Comparison of ENCODE assay signal across 8 mouse cellular contexts in the genomic region with DNA sequence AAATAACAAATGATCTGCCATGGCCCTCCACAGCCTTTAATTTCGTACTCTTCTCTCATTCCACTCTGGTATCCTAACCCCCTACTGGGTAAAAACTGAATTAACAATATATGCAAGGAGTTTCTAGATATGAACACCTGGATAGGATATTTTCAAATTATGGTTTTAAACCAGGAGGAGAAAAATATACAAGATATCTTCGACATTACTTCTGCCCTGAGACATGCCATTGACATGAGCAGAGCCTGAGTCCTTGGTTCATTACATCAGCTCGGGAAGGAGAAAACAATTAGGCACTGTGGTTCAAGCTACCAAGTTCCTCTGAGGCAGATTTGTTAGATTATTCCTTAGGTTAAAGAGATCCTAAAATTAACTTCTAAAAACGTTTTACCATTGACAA. TPM values are rescaled to one million over a fixed set of nuclear protein-coding genes. Genes with fewer than 3 reads are reported as not detected.
DNase-seq lines count a peak whose midpoint lies in the region; ATAC-seq and TF ChIP-seq lines count a peak whose summit lies in the region.

No protein-coding gene starts in this region.

- H3K9ac ChIP-seq in lung, postnatal 0 days (replicated peaks; ENCODE audit: low read depth), result peak overlapping the region; percentile 84
- H3K9ac ChIP-seq in intestine, postnatal 0 days (ENCODE audit: low read depth, low read length), result peak overlapping the region; percentile 93

- peaks cover 14% of the 10 kb centered on the region; the same call in 1 of the 2 replicates for H3K4me1 ChIP-seq in lung, postnatal 0 days (ENCODE audit: insufficient read depth, low read depth, low read length)
- peaks cover 17% of the 10 kb centered on the region for H3K4me1 ChIP-seq in embryonic facial prominence, embryonic 10.5 days
- peaks cover 15% of the 10 kb centered on the region; the same call in 1 of the 2 replicates for H3K4me1 ChIP-seq in intestine, postnatal 0 days (replicated peaks; ENCODE audit: control insufficient read depth, insufficient read depth, low read length)

- H3K4me2 ChIP-seq in lung, postnatal 0 days (replicated peaks; ENCODE audit: low read depth, low read length), result peak overlapping the region; percentile 69
- H3K4me2 ChIP-seq in intestine, postnatal 0 days (replicated peaks; ENCODE audit: low read depth), result peak overlapping the region; percentile 63

- H3K4me3 ChIP-seq in lung, postnatal 0 days (ENCODE audit: low read depth, low read length), result peak overlapping the region; percentile 84
- H3K4me3 ChIP-seq in embryonic facial prominence, embryonic 10.5 days, result peak overlapping the region; percentile 99
- H3K4me3 ChIP-seq in intestine, postnatal 0 days (ENCODE audit: low read depth, low read length), result peak overlapping the region; percentile 72

- H3K36me3 ChIP-seq in lung, postnatal 0 days (ENCODE audit: insufficient read depth, low read length), result no peaks in the 10 kb centered on the region
- H3K36me3 ChIP-seq in embryonic facial prominence, embryonic 10.5 days (replicated peaks), result peaks cover 25% of the 10 kb centered on the region
- H3K36me3 ChIP-seq in intestine, postnatal 0 days (ENCODE audit: control insufficient read depth, insufficient read depth), result peaks cover 8% of the 10 kb centered on the region; the same call in 1 of the 2 replicates

- no peak; the same call in none of the 2 replicates for TF ChIP-seq CTCF in lung, postnatal 0 days (IDR thresholded peaks at IDR 0.05)
- TF ChIP-seq CTCF in intestine, postnatal 0 days (IDR thresholded peaks at IDR 0.05; ENCODE audit: low read depth), result peak; percentile 41

- no peaks in the 10 kb centered on the region for H3K9me3 ChIP-seq in lung, postnatal 0 days (ENCODE audit: low read length)
- H3K9me3 ChIP-seq in embryonic facial prominence, embryonic 10.5 days, result no peaks in the 10 kb centered on the region
- H3K9me3 ChIP-seq in intestine, postnatal 0 days (ENCODE audit: control insufficient read depth), result no peaks in the 10 kb centered on the region

- no peak for ATAC-seq in lung, postnatal 0 days
- no peak for ATAC-seq in intestine, postnatal 0 days
- ATAC-seq in granulocyte monocyte progenitor cell, adult 5-6 weeks (replicated peaks; ENCODE audit: poor library complexity, severe bottlenecking), result no peak

- WGBS in lung, postnatal 0 days, result 3% methylated on average over 4 of the region's 4 CpGs
- 17% methylated on average over 4 of the region's 4 CpGs for WGBS in embryonic facial prominence, embryonic 10.5 days
- 1% methylated on average over 4 of the region's 4 CpGs for WGBS in intestine, postnatal 0 days

- no peaks in the 10 kb centered on the region for H3K27me3 ChIP-seq in lung, postnatal 0 days (replicated peaks; ENCODE audit: insufficient read depth, low read length)
- no peaks in the 10 kb centered on the region for H3K27me3 ChIP-seq in embryonic facial prominence, embryonic 10.5 days (replicated peaks; ENCODE audit: low read depth, poor library complexity, severe bottlenecking)
- no peaks in the 10 kb centered on the region for H3K27me3 ChIP-seq in intestine, postnatal 0 days (replicated peaks; ENCODE audit: control insufficient read depth, insufficient read depth, low read length)

- no peak for TF ChIP-seq EP300 in lung, postnatal 0 days (IDR thresholded peaks at IDR 0.05)

- DNase-seq in lung, postnatal 0 days (ENCODE audit: low spot score), result peak; percentile 49
- DNase-seq in lung, postnatal 14 days, result no peak
- DNase-seq in embryonic facial prominence, embryonic 10.5 days (ENCODE audit: low spot score), result no peak
- DNase-seq in retina, postnatal 1 day, result peak; percentile 34
- DNase-seq in spleen, postnatal 10 days (ENCODE audit: low spot score in 2 of 2), result no peak
- DNase-seq in thymus, postnatal 14 days, result no peak

- H3K27ac ChIP-seq in lung, postnatal 0 days (ENCODE audit: low read length), result peak overlapping the region; percentile 99
- H3K27ac ChIP-seq in embryonic facial prominence, embryonic 10.5 days (replicated peaks), result peak overlapping the region; percentile 97
- H3K27ac ChIP-seq in intestine, postnatal 0 days (ENCODE audit: low read depth, low read length), result peak overlapping the region; percentile 98

RNA-seq across cellular contexts. Expression of a gene that starts 0.9 kb away (rescaled TPM):
- 96.7 and 106 TPM in 2 replicates for polyA plus RNA-seq in lung, postnatal 0 days (2015; fragmentation: Nextera tagmentation; extraction: Ambion mirVana)
- 21.9 and 22.1 TPM in 2 replicates for polyA plus RNA-seq in embryonic facial prominence, embryonic 10.5 days (2016; fragmentation: Nextera tagmentation; extraction: Ambion mirVana)
- 61.3 and 68.5 TPM in 2 replicates for polyA plus RNA-seq in intestine, postnatal 0 days (2015; fragmentation: Nextera tagmentation; extraction: Ambion mirVana)
- total RNA-seq in granulocyte monocyte progenitor cell, adult 5-6 weeks (2014; fragmentation: Nextera tagmentation), result 505 and 572 TPM in 2 replicates
- 503 and 505 TPM in 2 replicates for total RNA-seq in granulocyte monocyte progenitor cell, adult 5-6 weeks (2017)

RNA-seq across cellular contexts. Expression of a gene that starts 14.1 kb away (rescaled TPM):
- 95.2 and 106 TPM in 2 replicates for polyA plus RNA-seq in lung, postnatal 0 days (2015; fragmentation: Nextera tagmentation; extraction: Ambion mirVana)
- 189 and 194 TPM in 2 replicates for polyA plus RNA-seq in embryonic facial prominence, embryonic 10.5 days (2016; fragmentation: Nextera tagmentation; extraction: Ambion mirVana)
- 114 and 116 TPM in 2 replicates for polyA plus RNA-seq in intestine, postnatal 0 days (2015; fragmentation: Nextera tagmentation; extraction: Ambion mirVana)
- 89.1 and 89.4 TPM in 2 replicates for total RNA-seq in granulocyte monocyte progenitor cell, adult 5-6 weeks (2014; fragmentation: Nextera tagmentation)
- 52.2 and 65.1 TPM in 2 replicates for total RNA-seq in granulocyte monocyte progenitor cell, adult 5-6 weeks (2017)

RNA-seq across cellular contexts. Expression of a gene that starts 41.9 kb away (rescaled TPM):
- 17.2 and 20.0 TPM in 2 replicates for polyA plus RNA-seq in lung, postnatal 0 days (2015; fragmentation: Nextera tagmentation; extraction: Ambion mirVana)
- polyA plus RNA-seq in embryonic facial prominence, embryonic 10.5 days (2016; fragmentation: Nextera tagmentation; extraction: Ambion mirVana), result 31.3 and 33.4 TPM in 2 replicates
- 10.4 and 10.9 TPM in 2 replicates for polyA plus RNA-seq in intestine, postnatal 0 days (2015; fragmentation: Nextera tagmentation; extraction: Ambion mirVana)
- total RNA-seq in granulocyte monocyte progenitor cell, adult 5-6 weeks (2014; fragmentation: Nextera tagmentation), result 21.1 and 21.8 TPM in 2 replicates
- total RNA-seq in granulocyte monocyte progenitor cell, adult 5-6 weeks (2017), result 12.7 and 13.3 TPM in 2 replicates

Comparison
In these comparisons a context has a peak if more than half of its experiments do, and no peak if none do; other contexts are left out.
1. DNase-seq: peak in lung, postnatal 0 days (single experiment) and retina, postnatal 1 day (single experiment); none in lung, postnatal 14 days (single experiment), embryonic facial prominence, embryonic 10.5 days (single experiment), spleen, postnatal 10 days (0 of 2) and thymus, postnatal 14 days (single experiment).
2. Peak in every context shown above with its lines, with median percentiles within 50 percentile points of each other: H3K27ac ChIP-seq and H3K4me3 ChIP-seq.